Mouse (Mus musculus) cerebral cortex, adult 2 months (tissue): ENCODE data around the gene Syt14.

ENCODE experiments used
- WGBS: fragments of 180-500 bp; shearing (Covaris S2); methylation state at CpG from one replicate; pipeline ENCODE4 v1.1.7; 2018; 5-methylcytosine and 5-hydroxymethylcytosine counted together

Syt14 gene

DNA sequence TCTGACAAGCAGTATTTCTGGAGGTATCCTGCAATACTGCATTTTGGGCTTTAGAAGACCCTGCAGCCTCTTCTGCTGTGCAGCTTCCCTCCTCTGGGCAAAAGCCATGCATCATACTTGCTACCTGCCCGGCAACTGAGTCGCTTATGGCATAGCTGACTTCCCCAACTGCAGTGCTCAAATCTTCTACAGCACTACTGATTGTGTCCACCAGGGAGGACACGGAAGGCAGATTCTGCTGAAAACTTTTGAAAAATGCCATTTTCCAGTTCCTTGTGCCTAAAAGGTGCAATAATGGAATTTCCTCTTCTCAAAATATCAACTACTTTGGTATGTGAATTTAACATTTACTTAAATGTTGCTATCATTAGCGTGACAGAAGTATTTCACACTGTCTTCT lies 51.2 kb downstream of the Syt14 start:
- 92% methylated on average over 4 of the region's 4 CpGs for WGBS

DNA sequence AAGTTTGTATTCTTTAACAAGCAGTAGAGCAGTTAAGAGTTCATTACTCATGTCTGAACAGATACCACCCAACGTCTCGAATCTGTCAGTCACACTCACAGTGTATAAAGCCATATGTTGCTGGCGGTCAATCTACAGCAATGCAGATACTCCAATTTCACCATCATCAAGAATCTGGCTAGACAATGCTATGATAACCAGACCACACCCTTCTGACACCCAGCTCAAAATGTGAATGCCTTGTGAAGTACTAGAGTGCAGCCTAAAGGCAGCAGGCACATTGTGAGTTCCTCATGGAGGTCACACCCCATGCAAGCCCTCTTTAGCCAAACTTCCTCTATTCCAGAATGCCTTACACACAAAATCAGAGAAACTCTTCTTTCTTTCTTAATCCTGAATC lies 53.9 kb downstream of the Syt14 start:
- WGBS, result 79% methylated on average over 3 of the region's 3 CpGs

DNA sequence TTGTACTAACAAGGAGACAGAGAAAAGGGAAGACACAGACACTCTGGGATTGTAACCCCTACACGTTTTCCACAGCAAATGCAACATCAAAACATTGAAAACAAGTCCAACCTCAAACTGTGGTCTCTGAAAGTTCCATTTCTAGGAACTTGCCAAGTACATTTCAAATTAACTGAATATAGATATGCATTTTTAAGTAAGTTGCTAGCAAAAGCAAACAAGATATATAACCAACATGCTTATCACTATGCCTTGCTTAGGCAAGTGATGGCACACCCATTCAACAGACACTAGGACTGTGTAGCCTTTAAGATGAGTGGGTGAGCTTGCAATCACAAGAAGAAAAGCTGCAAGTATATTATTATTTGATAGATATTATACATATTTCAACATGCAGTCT lies 54.5 kb downstream of the Syt14 start:
- WGBS, result 77% methylated on average over 1 of the region's 1 CpGs

DNA sequence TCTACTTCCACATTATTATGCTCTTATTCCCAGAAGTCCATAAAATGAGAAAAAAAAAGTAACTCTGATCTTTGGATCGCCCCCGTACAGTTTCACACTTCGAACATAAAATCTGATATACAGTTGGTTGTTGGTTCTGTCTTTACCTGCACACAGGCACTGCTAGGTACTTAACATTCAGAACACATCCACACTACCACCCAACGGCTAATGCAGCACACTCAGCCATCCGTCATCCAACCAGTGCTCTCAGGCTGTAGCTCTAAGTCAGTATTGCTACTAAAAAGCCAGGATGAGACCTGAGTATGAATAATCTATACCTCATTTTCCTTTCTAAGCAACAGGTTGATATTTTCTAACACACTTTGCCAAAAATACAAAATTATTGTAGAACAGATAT lies 73.3 kb downstream of the Syt14 start:
- 81% methylated on average over 5 of the region's 5 CpGs for WGBS

DNA sequence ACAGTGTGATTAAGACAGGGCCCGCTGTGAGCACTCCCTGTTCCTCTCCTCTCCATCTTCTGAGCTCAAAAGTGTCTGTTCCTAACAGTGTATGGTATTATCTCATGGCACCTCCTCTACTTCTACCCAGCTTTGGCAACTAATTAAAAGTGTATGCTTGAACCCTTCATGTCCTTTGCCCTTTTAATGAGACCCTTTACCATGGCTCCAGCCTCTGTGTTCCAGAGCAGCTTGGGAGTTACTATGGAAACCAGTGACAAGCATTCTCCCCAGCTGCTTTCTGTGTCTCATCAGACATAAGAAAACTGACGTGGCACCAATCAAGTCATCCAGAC lies 87.8 kb downstream of the Syt14 start:
- WGBS, result 62% methylated on average over 2 of the region's 2 CpGs

DNA sequence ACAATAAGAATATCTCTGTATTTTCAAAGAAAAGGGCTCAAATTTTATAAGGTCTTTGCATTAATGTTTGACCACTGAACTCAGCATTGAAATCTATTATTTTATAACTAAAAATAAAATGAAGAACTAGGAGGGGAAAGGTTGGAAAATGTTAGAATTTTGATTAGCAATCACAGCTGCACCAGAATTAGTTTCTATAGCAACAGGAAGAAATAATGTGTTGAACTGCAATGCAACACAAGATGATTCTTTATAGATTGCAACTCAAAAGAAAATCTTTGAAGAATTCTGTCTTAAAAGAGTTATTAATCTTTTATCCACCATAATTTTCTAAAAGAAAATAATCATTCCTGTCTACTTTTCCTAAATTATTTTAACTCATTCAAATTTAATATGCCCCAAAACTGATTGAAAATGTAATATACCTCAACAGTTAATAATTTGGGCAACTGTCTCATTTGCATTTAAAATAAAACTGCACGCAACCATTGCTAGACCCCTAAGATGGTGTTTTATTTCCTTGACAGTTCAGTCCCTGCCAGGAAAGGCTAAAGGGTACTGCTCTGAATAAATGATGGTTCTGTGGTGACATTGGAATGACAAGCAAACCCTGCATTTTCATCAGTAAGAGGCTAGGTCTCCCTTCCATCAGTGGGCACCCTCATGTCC lies 88.3 kb downstream of the Syt14 start:
- 65% methylated on average over 1 of the region's 1 CpGs for WGBS

DNA sequence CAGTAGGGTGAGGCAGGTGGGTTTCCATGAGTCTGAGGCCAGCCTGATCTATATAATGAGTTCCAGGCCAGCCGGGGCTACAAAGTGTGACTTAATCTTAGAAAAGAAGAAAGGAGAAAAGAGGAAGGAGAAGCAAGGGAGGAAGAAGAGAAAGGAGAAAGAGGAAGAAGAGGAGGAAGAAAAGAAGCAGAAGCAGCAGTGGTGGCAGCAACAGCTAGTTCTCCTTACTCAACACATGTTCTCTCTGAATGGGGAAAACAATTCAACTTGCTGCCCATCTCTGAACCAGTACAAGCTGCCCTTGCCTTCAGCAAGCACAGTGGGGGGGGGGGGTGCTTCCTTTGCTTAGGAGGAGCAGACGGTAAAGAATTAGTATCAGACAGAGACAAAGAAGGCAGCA lies 96.5 kb downstream of the Syt14 start:
- WGBS, result 62% methylated on average over 2 of the region's 2 CpGs

DNA sequence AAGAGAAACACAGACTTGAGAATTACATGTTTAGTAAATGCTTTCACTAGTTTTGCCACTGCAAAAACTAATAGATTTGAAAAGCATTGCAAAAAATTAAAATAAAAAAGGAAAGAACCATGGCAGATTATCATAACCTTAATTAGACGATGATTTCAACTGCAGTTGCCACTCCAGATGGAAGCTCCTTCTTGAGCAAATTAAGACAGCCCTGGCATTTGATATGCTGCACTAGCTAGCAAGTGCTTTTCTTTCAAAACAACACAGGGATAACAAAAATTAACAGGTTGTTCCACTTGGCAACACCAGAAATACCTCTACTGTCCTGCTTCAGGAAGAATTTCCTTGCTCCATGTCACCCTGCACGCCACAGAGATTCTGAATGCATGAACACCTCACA lies 97.6 kb downstream of the Syt14 start:
- WGBS, result 44% methylated on average over 2 of the region's 2 CpGs

DNA sequence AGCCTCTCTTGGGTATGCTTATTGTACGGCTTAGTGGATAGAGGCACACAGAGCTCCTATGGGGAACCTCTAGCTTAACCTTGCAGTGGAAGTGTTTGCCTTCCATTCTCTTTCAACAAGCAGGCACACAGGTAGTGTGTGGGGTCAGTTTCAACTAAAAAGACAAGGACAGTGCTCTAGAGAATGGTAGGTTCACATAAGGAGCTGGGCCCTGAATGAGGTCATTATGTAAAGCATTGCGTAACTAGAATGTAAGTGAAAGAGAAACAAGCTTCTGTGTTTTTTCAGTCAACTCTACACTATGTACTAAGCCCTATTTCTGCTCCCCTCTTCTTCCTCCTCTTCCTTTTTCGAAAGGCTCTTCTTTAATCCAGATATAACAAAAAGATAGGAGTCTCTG lies 103.8 kb downstream of the Syt14 start:
- WGBS, result 78% methylated on average over 3 of the region's 3 CpGs

DNA sequence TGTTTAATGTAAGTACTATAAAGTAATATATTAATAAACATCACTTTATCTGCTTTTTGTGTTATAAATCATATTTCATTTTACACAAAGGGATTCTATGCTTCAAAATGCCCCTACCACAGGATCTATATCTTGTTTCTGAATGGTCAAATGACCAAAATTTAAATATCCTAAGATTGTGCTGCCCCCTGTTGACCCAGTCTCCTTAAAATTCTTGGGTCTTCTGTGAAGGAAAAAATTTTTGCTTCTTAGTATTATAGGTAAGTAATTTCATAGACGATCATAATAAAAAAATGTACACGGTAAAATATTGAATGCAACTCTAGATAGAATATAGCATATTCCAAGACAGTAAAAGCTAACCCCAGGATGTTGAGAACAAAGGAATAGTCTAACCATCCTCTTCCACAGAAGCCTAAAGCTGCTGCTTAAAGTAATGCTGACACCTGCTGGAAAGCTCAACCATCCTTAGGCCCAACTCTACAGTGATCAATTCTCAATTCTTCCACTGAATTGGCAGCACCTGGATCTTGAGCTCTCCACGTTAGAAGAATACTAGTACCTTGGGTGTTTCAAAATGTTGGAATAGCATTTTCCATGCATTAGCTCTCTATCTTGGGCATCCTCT lies 123.4 kb downstream of the Syt14 start:
- 67% methylated on average over 3 of the region's 3 CpGs for WGBS

DNA sequence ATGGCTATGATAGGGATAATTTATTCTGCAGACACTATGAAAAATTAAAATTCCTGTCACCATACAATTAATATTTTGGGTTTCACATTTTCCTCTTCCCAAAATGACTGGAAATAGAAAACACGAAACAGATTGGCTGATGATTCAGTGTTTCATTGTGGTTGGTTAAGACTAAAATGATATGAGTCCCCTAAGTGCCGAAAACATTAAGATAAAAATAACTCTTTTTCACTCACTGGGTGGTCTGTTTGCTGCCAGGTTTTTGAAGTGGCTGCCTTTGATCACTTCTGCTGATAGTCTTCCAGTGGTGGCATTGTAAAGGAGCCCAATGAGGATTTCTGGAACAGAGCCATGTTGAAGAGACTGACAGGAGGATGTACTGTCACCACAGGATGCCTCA lies 134.1 kb downstream of the Syt14 start:
- 45% methylated on average over 2 of the region's 2 CpGs for WGBS

DNA sequence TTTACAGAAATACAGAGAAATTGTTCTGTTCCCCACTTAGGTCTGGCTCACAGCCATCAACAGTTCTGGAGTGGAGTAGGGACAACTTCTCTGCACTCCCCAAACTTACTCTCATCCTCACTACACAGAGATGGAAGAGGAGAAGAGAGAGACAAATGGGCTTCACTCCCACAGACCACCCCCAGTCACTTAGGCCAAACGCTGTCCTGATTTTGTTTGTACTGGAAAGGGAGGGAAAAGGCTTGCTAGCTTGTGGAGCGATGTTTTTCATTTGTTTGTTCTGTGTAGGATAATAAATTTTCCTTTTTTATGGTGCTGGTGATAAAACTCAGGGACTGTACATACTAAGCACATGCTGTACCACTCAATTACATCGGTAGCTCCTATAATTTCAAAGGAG lies 134.7 kb downstream of the Syt14 start:
- 79% methylated on average over 3 of the region's 3 CpGs for WGBS

DNA sequence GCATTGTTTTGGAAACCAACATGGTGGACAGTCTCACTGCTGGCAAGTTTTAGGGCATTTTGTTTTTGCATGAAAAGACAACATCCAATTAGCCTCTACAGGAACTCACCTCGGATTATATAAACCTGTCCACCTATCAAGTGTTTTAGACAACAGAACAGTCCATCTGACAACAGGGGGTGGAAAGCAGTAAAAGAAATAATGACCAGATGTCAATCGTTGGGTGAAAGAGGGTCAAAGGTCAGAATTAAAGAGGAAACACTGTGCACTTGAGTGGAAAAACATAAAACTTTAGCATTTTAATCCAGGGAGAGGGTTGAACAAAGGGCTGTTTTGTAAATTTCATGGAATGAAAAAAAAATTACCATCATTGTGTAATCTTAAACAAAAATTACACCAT lies 136.8 kb downstream of the Syt14 start:
- 29% methylated on average over 2 of the region's 2 CpGs for WGBS

DNA sequence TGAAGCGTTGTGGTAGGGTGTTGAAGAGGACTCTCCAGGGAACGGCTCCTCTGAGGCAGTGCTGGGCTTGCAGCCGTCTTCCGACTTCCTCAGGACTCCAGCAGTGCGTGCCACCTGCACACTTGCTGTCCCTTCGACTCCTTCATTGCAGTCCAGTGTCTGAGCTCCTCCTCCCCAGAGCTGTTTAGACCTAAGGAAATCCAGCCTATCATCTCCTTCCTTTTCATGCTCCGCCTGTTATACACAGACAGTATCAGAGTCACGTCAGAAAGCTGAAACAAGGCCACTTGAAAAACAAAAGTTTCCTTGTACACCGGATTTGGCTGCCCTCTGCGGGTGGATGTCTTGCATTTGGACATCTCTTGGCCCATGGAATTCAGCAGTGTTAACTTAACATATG lies 138.4 kb downstream of the Syt14 start:
- 57% methylated on average over 10 of the region's 10 CpGs for WGBS

DNA sequence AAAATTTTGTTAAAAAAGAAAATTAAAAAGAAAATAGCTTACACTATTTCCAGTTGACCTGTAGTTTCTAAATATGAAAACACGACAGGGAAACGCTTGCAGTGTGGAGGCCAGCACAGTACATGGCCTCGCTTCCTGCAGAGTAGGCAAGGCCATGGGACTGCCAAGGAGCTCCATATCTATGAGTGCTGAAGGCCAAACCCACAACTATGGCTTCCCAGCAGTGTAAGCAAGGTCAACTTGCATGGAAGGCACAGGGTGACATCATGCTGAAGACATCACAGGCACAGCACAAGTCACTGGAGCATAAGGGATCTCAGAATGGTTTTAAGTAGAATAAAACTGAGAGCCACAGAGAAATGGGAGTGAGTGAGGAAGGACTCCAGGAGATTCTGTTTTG lies 139.5 kb downstream of the Syt14 start:
- WGBS, result 95% methylated on average over 3 of the region's 3 CpGs

DNA sequence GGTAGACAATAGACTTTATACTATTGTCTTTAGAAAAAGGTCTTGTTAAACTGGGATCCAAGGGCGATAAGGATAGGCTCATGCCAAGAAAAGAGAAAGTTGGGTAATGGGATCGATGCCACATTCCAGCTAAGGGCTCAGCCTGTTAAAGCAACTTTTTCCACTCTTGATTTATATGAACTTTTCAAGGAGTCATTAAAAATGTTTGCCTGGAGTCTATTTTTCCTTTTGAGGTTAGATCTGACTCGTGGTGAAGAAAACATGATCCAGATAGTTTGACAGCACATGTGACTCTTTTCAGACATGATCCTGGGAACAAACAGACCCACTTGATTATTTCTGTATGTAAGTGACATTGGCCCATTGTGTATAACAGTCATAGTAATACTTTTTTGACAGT lies 144.9 kb downstream of the Syt14 start:
- 86% methylated on average over 3 of the region's 3 CpGs for WGBS

DNA sequence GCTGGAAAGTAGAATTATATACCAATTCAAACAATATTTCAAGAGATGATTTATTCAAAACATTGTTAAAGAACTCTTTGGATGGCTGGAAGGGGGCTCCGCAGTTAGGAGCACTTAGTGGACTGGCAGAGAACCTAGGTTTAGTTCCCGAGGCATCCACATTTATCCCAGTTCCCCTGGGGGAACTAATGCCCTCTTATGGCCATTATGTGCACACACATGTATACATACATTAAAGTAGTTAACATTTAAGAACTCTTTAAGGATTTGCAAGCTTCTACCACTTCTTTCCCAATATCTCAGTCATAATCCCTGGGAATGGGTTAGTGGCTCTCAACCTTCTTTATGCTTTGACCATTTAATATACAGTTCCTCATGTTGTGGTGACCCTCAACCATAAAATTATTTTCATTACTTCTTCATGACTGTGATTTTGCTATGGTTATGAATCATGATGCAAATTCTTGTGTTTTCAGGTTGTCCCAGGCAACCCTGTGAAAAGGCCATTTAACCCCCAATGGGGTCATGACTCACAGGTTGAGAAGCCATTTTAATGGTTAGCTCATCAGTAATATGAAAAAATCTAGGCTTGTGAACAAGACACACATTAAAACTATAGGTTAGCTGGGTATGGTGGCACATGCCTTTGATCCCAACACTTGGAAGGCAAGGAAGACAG lies 152.8 kb downstream of the Syt14 start:
- 75% methylated on average over 2 of the region's 2 CpGs for WGBS

DNA sequence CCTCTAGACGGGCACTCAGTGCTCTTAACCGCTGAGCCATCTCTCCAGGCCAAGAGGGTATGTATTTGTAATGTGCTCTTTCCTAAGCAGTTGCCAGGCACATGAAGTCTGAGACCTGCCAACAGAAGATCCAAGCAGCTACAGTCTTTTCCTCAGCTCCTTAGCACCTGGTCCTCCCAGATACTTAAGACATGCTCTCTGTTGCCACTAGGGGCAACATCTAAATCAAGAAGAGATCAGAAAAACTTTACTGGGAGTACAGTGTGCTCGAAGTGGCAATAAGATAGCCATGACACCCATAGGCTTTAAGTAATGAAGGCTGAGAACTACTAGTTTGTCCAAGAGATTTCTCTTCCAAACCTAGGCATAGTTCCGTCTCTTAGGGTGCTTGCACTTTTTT lies 155.4 kb downstream of the Syt14 start:
- WGBS, result 84% methylated on average over 4 of the region's 4 CpGs

DNA sequence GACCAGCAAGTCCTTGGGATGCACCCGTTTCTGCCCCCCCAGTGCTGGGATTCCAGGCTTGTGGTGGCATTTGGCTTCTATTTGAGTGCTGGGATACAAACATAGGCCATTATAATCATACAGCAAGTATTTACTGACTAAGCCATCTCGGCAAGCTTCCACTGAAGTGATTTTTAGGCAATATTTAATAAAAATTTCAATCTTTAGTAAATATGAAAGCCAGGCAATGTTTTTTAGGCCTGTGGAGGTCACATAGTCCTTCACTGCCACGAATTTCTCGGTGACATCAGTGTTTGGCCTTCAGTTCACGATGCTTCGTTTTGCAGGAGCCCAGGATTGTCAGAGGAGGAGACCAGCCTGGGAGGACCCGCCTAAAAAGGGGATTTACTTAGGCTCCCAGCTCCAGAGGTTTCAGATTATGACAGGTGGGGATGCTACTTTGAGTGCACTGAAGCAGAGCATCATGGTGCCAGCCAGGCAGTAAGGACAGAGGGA lies 156.4 kb downstream of the Syt14 start:
- 87% methylated on average over 7 of the region's 7 CpGs for WGBS

DNA sequence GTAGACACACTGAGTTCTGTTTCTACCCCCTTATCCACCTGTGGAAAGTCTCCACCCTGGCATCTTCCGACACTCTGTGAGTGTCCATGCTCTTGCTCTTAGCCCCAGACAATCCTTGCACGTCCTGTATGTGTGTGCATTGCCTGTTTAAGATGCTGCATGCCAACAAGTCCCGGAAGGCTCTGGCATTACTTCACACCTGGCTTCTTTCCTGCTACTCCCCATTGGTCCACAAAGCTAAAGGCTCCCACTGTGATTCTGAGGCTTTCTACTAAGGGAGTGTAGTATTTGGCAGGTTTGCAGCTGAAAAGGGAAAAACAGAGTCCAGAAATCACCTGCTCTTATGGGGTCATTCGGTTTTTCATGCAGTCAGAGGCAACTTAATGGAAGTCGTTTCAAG lies 162.7 kb downstream of the Syt14 start:
- 43% methylated on average over 5 of the region's 5 CpGs for WGBS

DNA sequence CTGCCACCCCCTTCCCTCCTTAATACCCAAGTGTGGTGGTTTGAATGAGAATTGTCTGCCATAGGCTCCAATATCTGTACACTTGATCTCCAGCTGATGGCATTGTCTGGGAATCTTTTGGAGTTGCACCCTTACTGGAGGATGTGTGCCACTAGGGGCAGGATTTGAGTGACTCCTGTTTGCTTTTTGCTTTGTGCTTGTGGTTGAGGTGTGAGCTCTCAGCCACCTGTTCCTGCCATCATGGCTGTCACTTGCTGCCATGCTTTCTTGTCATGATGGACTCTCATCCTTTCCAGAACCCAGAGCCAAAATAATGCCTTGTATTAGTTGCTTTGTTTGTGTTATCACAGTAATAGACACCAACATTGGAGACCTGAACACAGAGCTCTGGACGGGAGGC lies 165.8 kb downstream of the Syt14 start:
- WGBS, result 94% methylated on average over 1 of the region's 1 CpGs

DNA sequence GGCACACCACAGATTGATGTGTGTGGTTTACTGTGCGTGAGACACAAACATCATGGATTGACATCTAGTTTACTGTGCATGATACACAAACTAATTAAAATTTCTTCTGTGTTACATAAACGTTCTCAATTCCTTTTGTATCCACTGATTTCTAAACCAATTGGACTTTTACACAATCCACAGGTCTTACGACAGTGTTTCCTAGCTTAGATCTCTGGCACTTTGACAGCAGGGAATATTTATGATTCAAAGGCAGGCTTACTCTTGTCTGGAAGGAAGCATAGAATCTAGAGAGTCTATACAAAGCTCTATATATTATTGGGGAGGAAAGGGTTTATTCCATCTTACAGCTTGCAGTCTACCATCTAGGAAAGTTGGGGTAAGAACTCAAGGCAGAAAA lies 171.1 kb downstream of the Syt14 start:
- 72% methylated on average over 3 of the region's 3 CpGs for WGBS

DNA sequence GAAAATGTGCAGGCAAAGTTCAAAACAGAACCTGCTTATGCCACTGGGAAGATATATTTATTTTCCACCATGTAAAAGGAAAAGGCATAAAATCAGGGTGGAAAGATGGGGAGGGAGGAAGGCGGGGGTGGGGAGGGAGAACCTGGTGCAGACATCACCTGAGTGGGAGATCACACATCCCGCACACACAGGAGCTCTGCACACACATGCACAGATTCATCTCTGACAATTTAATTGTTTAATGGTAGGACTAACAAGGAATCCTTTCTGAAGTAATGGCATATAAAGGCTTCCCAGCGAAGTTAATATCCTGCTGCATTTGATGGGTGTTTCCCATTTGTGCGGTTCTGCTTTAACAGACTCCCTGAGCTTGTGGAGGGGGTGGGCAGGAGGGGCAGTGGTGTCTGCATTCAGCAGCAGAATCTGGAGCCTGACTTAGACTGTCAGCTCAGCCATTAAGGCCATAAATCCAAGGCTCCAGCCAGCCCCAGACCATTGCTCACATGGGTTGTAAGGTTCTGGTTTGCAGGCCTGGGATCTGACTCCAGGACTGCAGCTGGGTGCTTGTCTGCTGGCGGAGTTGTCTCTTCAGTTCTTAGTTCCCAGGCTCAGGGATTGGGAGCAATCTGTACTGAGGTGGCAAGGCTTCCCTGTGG lies 174.1 kb downstream of the Syt14 start:
- 83% methylated on average over 5 of the region's 5 CpGs for WGBS
